Mouse (Mus musculus): ENCODE measurements around the gene Fgf11. TPM values are rescaled to one million over a fixed set of nuclear protein-coding genes. Genes with fewer than 3 reads are reported as not detected.

The Fgf11 gene
- polyA plus RNA-seq, 1 experiment from 2014 or later, result 4.4 TPM

DNA sequence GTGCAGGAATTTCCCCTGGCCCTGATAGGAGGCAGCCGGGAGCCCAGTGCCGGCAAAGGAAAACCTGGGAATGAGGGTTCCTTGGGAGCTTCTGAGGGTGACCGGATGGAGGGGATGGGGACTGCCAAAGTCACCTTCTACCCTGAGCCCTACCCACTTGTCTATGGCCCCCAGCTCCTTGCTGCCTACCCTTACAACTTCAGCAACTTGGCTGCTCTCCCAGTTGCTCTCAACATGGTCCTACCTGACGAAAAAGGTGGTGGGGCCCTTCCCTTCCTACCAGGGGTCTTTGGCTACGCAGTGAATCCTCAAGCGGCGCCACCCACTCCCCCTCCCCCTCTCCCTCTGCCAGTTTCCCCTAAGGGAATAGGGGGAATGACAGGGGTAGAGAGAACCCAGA, 22.7 kb downstream of the Fgf11 start:
- Histone ChIP-seq H3K4me2 (replicated peaks) (0 out of 2 replicates have a peak overlapping the region, but pooled peaks have one; percentile 2), H3K4me1 (peaks cover 31% of the 10 kb centered on the region), H3K27ac (replicated peaks) (no peak overlapping the region), H3K9ac (no peak overlapping the region), H3K9me3 (replicated peaks) (no peaks in the 10 kb centered on the region), H3K36me3 (peaks cover 25% of the 10 kb centered on the region), H3K4me3 (replicated peaks) (no peak overlapping the region), H3K27me3 (no peaks in the 10 kb centered on the region)
- ATAC-seq (ENCODE audit: insufficient number of reproducible peaks, low FRiP score, low TSS enrichment, low read depth), result no peak
- WGBS, result 36% methylated on average over 7 of the region's 7 CpGs

- ATAC-seq (ENCODE audit: insufficient number of reproducible peaks, low FRiP score, low TSS enrichment, low read depth), result no peak; the same call in 1 of the 2 replicates
- WGBS, result 59% methylated on average over 23 of the region's 23 CpGs
- Histone ChIP-seq H3K4me3 (replicated peaks) (no peak overlapping the region), H3K4me1 (peaks cover 31% of the 10 kb centered on the region), H3K9ac (no peak overlapping the region), H3K4me2 (replicated peaks) (0 out of 2 replicates have a peak overlapping the region, but pooled peaks have one; percentile 2), H3K36me3 (peaks cover 25% of the 10 kb centered on the region), H3K9me3 (replicated peaks) (no peaks in the 10 kb centered on the region), H3K27me3 (no peaks in the 10 kb centered on the region), H3K27ac (replicated peaks) (no peak overlapping the region)
Measured at GRCm38 (mm10) chr11:69778258-69778982, 23.2 kb downstream of the Fgf11 start.

GRCm38 (mm10) chr11:69777504-69778257, 24.0 kb downstream of the Fgf11 start:
- 60% methylated on average over 26 of the region's 26 CpGs for WGBS
- no peak overlapping the region for H3K4me3 ChIP-seq (replicated peaks)
- H3K4me1 ChIP-seq, result peaks cover 31% of the 10 kb centered on the region
- H3K27me3 ChIP-seq, result no peaks in the 10 kb centered on the region
- no peaks in the 10 kb centered on the region for H3K9me3 ChIP-seq (replicated peaks)
- ATAC-seq (ENCODE audit: insufficient number of reproducible peaks, low FRiP score, low TSS enrichment, low read depth), result no peak
- no peak overlapping the region for H3K27ac ChIP-seq (replicated peaks)
- H3K9ac ChIP-seq, result no peak overlapping the region
- no peak overlapping the region for H3K4me2 ChIP-seq (replicated peaks)
- H3K36me3 ChIP-seq, result peaks cover 25% of the 10 kb centered on the region

DNA sequence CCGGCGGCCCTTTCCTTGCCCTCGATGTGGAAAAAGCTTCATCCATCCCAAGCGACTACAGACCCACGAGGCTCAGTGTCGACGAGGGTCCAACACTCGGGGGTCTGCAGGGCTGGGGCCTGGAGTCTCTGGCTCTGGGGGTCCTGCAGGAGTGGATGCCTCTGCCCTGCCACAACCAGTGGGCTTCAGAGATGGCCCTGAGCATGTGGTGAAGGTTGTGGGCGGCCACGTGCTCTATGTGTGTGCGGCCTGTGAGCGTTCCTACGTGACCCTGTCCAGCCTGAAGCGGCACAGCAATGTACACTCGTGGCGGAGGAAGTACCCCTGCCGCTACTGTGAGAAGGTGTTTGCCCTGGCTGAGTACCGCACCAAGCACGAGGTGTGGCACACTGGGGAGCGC, 25.2 kb downstream of the Fgf11 start:
- H3K4me3 ChIP-seq (replicated peaks), result no peak overlapping the region
- 87% methylated on average over 20 of the region's 20 CpGs for WGBS
- H3K36me3 ChIP-seq, result peaks cover 25% of the 10 kb centered on the region
- ATAC-seq (ENCODE audit: insufficient number of reproducible peaks, low FRiP score, low TSS enrichment, low read depth), result no peak
- H3K4me2 ChIP-seq (replicated peaks), result no peak overlapping the region
- H3K27ac ChIP-seq (replicated peaks), result no peak overlapping the region
- no peak overlapping the region for H3K9ac ChIP-seq
- H3K4me1 ChIP-seq, result peaks cover 31% of the 10 kb centered on the region
- no peaks in the 10 kb centered on the region for H3K27me3 ChIP-seq
- no peaks in the 10 kb centered on the region for H3K9me3 ChIP-seq (replicated peaks)

DNA sequence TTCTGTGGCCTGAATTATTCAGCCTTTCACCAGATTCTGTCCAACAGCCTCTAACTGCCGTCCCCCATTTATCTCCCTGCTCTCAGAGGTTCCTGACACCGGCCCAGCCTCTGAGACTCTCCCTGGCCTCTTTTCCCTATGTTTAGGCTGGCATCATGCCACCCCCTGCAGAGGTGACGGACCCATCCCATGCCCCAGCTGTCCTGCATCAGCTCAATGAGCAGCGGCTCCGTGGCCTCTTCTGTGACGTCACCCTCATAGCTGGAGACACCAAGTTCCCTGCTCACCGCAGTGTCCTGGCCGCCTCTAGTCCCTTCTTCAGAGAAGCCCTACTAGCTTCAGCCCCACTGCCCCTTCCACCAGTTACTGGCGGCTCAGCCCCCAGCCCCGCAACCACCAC, 25.9 kb downstream of the Fgf11 start:
- H3K27ac ChIP-seq (replicated peaks), result no peak overlapping the region
- H3K27me3 ChIP-seq, result no peaks in the 10 kb centered on the region
- WGBS, result 80% methylated on average over 10 of the region's 10 CpGs
- peaks cover 31% of the 10 kb centered on the region for H3K4me1 ChIP-seq
- peaks cover 25% of the 10 kb centered on the region for H3K36me3 ChIP-seq
- no peak overlapping the region for H3K4me2 ChIP-seq (replicated peaks)
- no peak for ATAC-seq (ENCODE audit: insufficient number of reproducible peaks, low FRiP score, low TSS enrichment, low read depth)
- no peak overlapping the region for H3K4me3 ChIP-seq (replicated peaks)
- H3K9me3 ChIP-seq (replicated peaks), result no peaks in the 10 kb centered on the region
- H3K9ac ChIP-seq, result no peak overlapping the region

DNA sequence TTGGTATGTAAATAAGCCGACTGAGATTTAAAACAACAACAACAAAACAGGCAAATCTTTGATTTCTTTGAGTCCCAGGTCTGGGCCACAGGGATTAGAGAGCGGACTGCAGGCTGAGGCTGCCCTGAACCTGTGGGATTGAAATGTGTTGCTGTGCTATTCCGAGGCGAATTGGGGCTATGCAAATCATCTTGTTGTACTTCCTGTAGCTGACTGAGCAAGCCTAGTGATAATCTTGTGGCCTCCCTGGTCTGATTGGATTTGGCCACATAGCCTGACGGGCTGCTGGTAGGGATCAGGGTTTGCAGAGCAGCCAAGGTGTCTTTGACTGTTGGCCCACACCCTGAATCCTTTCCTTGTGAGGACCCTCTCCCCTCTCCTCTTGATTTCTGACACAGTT, 26.7 kb downstream of the Fgf11 start:
- H3K9me3 ChIP-seq (replicated peaks), result no peaks in the 10 kb centered on the region
- peaks cover 31% of the 10 kb centered on the region for H3K4me1 ChIP-seq
- no peak for ATAC-seq (ENCODE audit: insufficient number of reproducible peaks, low FRiP score, low TSS enrichment, low read depth)
- no peak overlapping the region for H3K27ac ChIP-seq (replicated peaks)
- H3K4me3 ChIP-seq (replicated peaks), result no peak overlapping the region
- H3K4me2 ChIP-seq (replicated peaks), result no peak overlapping the region
- no peak overlapping the region for H3K9ac ChIP-seq
- no peaks in the 10 kb centered on the region for H3K27me3 ChIP-seq
- H3K36me3 ChIP-seq, result peaks cover 25% of the 10 kb centered on the region
- WGBS, result 62% methylated on average over 5 of the region's 5 CpGs

DNA sequence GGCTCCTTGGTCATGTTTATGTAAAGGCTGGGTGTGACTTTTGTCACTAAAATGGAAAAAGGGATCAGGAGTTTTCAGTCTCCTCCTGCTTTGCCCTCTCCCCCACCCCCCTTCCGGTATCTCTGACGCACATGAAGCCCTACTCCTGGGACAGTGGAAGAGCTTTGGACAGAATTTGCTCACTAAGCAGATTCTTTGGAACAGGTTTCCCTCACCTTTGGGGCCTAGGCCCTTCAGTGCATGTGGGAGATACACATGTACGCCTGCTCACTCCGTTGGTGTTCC, 34.1 kb downstream of the Fgf11 start:
- peak overlapping the region; percentile 72 for H3K4me2 ChIP-seq (replicated peaks)
- no peaks in the 10 kb centered on the region for H3K9me3 ChIP-seq (replicated peaks)
- H3K9ac ChIP-seq, result no peak overlapping the region
- H3K27me3 ChIP-seq, result no peaks in the 10 kb centered on the region
- H3K27ac ChIP-seq (replicated peaks), result peak overlapping the region; percentile 96
- WGBS, result 48% methylated on average over 4 of the region's 4 CpGs
- no peak for ATAC-seq (ENCODE audit: insufficient number of reproducible peaks, low FRiP score, low TSS enrichment, low read depth)
- peak overlapping the region; percentile 93 for H3K4me3 ChIP-seq (replicated peaks)
- H3K36me3 ChIP-seq, result 0 out of 2 replicates have a peak, but pooled peaks cover 6% of the 10 kb centered on the region
- H3K4me1 ChIP-seq, result peaks cover 30% of the 10 kb centered on the region

GRCm38 (mm10) chr11:69766872-69767624, 34.6 kb downstream of the Fgf11 start:
- ATAC-seq (ENCODE audit: insufficient number of reproducible peaks, low FRiP score, low TSS enrichment, low read depth), result no peak
- Histone ChIP-seq H3K36me3 (0 out of 2 replicates have a peak, but pooled peaks cover 6% of the 10 kb centered on the region), H3K27me3 (no peaks in the 10 kb centered on the region), H3K9ac (peak overlapping the region; percentile 90; the same call in 1 of the 2 replicates), H3K9me3 (replicated peaks) (no peaks in the 10 kb centered on the region), H3K4me1 (peaks cover 30% of the 10 kb centered on the region), H3K4me3 (replicated peaks) (peak overlapping the region; percentile 93), H3K4me2 (replicated peaks) (peak overlapping the region; percentile 72), H3K27ac (replicated peaks) (peak overlapping the region; percentile 96)
- WGBS, result 47% methylated on average over 13 of the region's 13 CpGs

DNA sequence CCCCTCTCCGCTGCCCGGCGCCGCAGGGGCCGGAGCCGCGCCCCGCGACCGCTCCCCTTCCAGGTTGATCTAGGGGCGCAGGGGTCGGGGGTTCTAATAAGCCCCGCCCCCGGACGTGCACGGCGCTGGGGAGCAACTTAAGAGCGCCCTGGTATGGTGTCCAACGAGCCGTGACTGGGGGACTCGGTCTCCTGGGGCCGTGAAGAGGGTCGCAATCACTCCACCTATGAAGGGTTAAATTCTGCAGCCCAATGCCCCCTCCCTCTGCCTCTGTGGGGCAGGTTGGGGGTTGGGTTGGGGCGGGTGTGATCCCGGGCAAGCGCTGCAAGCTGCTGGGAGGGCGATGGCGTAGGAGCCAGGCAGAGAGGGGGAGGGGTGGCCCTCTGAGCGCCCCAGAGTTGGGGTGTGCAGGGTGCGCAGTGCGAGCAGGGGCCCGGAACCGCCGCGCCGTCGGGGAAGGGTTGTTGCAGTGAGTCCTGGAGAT, 35.5 kb downstream of the Fgf11 start:
- no peaks in the 10 kb centered on the region for H3K9me3 ChIP-seq (replicated peaks)
- H3K4me3 ChIP-seq (replicated peaks), result peak overlapping the region; percentile 93
- WGBS, result 1% methylated on average over 34 of the region's 37 CpGs
- no peaks in the 10 kb centered on the region for H3K27me3 ChIP-seq
- H3K4me2 ChIP-seq (replicated peaks), result peak overlapping the region; percentile 72
- ATAC-seq (ENCODE audit: insufficient number of reproducible peaks, low FRiP score, low TSS enrichment, low read depth), result peak; percentile 80
- peaks cover 30% of the 10 kb centered on the region for H3K4me1 ChIP-seq
- H3K27ac ChIP-seq (replicated peaks), result peak overlapping the region; percentile 96
- 0 out of 2 replicates have a peak, but pooled peaks cover 6% of the 10 kb centered on the region for H3K36me3 ChIP-seq
- H3K9ac ChIP-seq, result peak overlapping the region; percentile 90

DNA sequence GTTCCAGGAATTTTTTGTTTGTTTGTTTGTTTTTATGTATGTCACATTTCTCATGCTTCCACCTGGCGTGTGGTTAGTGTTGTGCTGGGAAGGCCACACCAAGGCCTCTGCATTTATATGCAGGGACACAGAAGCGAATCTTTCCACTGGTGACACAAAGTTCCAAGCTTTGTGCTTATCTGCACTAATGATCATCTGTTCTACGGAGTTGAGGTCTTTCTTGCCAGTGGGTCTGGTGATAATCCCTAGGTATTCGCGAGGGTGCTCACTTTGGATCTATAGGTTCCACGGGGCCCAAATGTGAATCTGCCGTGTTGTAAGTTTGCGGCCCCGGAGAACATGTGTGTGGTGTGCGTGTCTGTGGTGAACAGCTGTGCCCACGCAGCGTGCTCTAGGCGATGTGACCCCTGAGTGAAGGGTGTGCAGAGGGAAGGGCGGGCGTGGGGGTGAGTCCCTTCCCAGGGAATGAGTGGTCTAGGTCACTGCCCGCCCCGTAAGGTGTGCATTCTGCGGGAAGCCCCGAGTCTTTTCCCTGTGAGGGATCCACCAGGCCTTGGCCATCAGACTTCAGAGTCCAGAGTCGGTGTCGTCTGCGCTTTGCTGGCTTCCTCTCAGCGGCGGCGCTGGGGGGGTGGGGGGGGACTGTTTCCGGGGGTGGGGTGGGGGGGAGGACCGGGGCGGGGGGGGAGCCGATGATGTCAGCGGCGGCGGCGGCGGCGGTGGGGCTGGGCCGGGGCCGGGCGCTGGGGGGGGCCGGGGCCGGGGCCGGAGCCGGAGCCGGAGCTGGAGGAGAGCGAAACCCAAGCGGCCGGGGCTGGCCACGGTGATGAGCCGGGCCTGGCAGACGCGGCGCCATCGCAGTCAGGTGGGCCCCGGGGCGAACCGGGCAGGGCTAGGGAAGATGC, 36.2 kb downstream of the Fgf11 start, which contains the start of gene Zbtb4:
Gene Zbtb4, plus strand, starts transcription at position 692 of the 905 bp plus-strand sequence.
- Histone ChIP-seq H3K9ac (peak within 1 kb of the TSS; percentile 90), H3K27ac (replicated peaks) (peak within 1 kb of the TSS; percentile 96), H3K9me3 (replicated peaks) (no peaks in the 10 kb centered on the region), H3K4me2 (replicated peaks) (peak within 1 kb of the TSS; percentile 72), H3K4me1 (peaks cover 35% of the 10 kb centered on the region), H3K27me3 (no peaks in the 10 kb centered on the region), H3K4me3 (replicated peaks) (peak within 1 kb of the TSS; percentile 93), H3K36me3 (0 out of 2 replicates have a peak, but pooled peaks cover 6% of the 10 kb centered on the region)
- ATAC-seq (ENCODE audit: insufficient number of reproducible peaks, low FRiP score, low TSS enrichment, low read depth), result peak; percentile 68
- 15% methylated on average over 32 of the region's 55 CpGs for WGBS

All from embryonic facial prominence, embryonic 15.5 days (tissue).